Mouse (Mus musculus): ENCODE results near the gene Hbb-bh1. TPM values are rescaled to one million over a fixed set of nuclear protein-coding genes. Genes with fewer than 3 reads are reported as not detected.

The Hbb-bh1 gene
- total and polyA plus RNA-seq, 3 experiments = 0.15 TPM; not detected in 2

DNA sequence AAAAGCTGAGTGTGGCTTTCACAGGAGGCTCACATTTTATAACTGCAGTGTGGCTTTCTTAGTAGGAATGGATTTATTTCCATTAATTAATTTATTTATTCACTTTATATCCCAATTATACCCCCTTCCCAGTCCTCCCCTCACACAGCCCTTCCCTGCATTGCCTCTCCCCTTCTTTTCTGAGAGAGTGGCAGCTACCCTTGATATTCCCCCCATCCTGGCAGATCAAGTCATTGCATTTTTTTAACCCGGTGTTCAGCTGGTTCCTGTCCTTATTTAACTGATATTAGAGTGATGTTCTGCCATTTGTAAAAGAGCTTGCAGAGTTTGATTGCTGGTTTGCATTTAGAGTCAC, 33.2 kb downstream of the Hbb-bh1 start:
- Histone ChIP-seq H3K9me3 (replicated peaks; ENCODE audit: insufficient read depth, low read length) (no peaks in the 10 kb centered on the region), H3K4me3 (ENCODE audit: control insufficient read depth in 1 of 2, insufficient read depth in 1 of 2, low read depth in 2 of 2, low read length in 2 of 2) (0 out of 4 replicates have a peak overlapping the region, but pooled peaks of 1 of the 2 experiments have one; percentile 5), H3K36me3 (ENCODE audit: control insufficient read depth in 1 of 2, insufficient read depth in 2 of 2, low read length in 2 of 2) (peaks cover 0 to 29% of the 10 kb centered on the region in 2 experiments; a peak in 2 of 4 replicates), H3K27me3 (ENCODE audit: control insufficient read depth in 1 of 2, insufficient read depth in 2 of 2, low read length in 2 of 2) (no peaks in the 10 kb centered on the region), H3K9ac (ENCODE audit: control insufficient read depth, low read depth, low read length, poor library complexity, severe bottlenecking) (peak overlapping the region; percentile 54), H3K79me2 (ENCODE audit: control insufficient read depth, insufficient read depth, low read length, poor library complexity) (no peaks in the 10 kb centered on the region), H3K27ac (ENCODE audit: control insufficient read depth, low read depth, low read length) (peak overlapping the region; percentile 98), H3K4me1 (ENCODE audit: control insufficient read depth in 1 of 2, insufficient read depth in 2 of 2, low read length in 2 of 2) (peaks cover 23 to 24% of the 10 kb centered on the region in 2 experiments)
- DNase-seq (ENCODE audit: low read depth, low spot score) = peak; percentile 55
- no peak for TF ChIP-seq MAFK (IDR thresholded peaks at IDR 0.05; ENCODE audit: borderline replicate concordance, low read depth, low read length)
- no peak for TF ChIP-seq GATA1 (IDR thresholded peaks at IDR 0.05; ENCODE audit: low read depth, low read length)
- TF ChIP-seq GABPA (IDR thresholded peaks at IDR 0.05; ENCODE audit: low read depth, low read length) = no peak
- TF ChIP-seq CHD2 (IDR thresholded peaks at IDR 0.05; ENCODE audit: low read length) = no peak
- TF ChIP-seq MYB (IDR thresholded peaks at IDR 0.05; ENCODE audit: low read depth, low read length) = no peak
- TF ChIP-seq SMC3 (IDR thresholded peaks at IDR 0.05; ENCODE audit: low read depth, low read length) = no peak
- no peak for TF ChIP-seq ZC3H11A (IDR thresholded peaks at IDR 0.05; ENCODE audit: low read depth, low read length)
- no peak for TF ChIP-seq USF1 (IDR thresholded peaks at IDR 0.05; ENCODE audit: low read depth, low read length)
- no peak for TF ChIP-seq RCOR1 (IDR thresholded peaks at IDR 0.05; ENCODE audit: low read depth, low read length)
- no peak for TF ChIP-seq JUND (IDR thresholded peaks at IDR 0.05; ENCODE audit: low read depth, low read length)
- TF ChIP-seq ELF1 (IDR thresholded peaks at IDR 0.05; ENCODE audit: low read depth, low read length) = no peak
- TF ChIP-seq MAZ (IDR thresholded peaks at IDR 0.05; ENCODE audit: low read depth, low read length) = no peak
- no peak for TF ChIP-seq NELFE (IDR thresholded peaks at IDR 0.05; ENCODE audit: low read depth, low read length)
- peak; percentile 41; the same call in 1 of the 2 replicates for TF ChIP-seq MXI1 (IDR thresholded peaks at IDR 0.05; ENCODE audit: low read depth, low read length)
- TF ChIP-seq CHD1 (IDR thresholded peaks at IDR 0.05; ENCODE audit: low read depth, low read length) = no peak
- no peak for TF ChIP-seq BHLHE40 (IDR thresholded peaks at IDR 0.05; ENCODE audit: borderline replicate concordance, low read depth, low read length)
- TF ChIP-seq MYC (IDR thresholded peaks at IDR 0.05; ENCODE audit: low read depth, low read length) = no peak
- TF ChIP-seq SIN3A (IDR thresholded peaks at IDR 0.05; ENCODE audit: low read length) = peak; percentile 17; the same call in 1 of the 2 replicates
- TF ChIP-seq ZNF384 (IDR thresholded peaks at IDR 0.05; ENCODE audit: low read depth, low read length) = peak; percentile 50
- TF ChIP-seq EP300 (IDR thresholded peaks at IDR 0.05; ENCODE audit: low read depth in 1 of 2, low read length in 2 of 2) = no peak
- TF ChIP-seq CTCF (IDR thresholded peaks at IDR 0.05 in 2 of 3, conservative IDR thresholded peaks at IDR 0.05 in 1 of 3; ENCODE audit: control insufficient read depth in 1 of 3, insufficient read depth in 1 of 3, low read depth in 2 of 3, low read length in 3 of 3, poor library complexity in 1 of 3, severe bottlenecking in 1 of 3) = no peak
- TF ChIP-seq KAT2A (conservative IDR thresholded peaks at IDR 0.05; ENCODE audit: low read depth, low read length) = no peak
- no peak for TF ChIP-seq UBTF (IDR thresholded peaks at IDR 0.05; ENCODE audit: borderline replicate concordance, insufficient read depth, low read depth, low read length)
- TF ChIP-seq ETS1 (IDR thresholded peaks at IDR 0.05; ENCODE audit: low read depth, low read length) = no peak
- TF ChIP-seq RAD21 (IDR thresholded peaks at IDR 0.05; ENCODE audit: low read depth, low read length) = no peak
- no peak for TF ChIP-seq TAL1 (IDR thresholded peaks at IDR 0.05; ENCODE audit: low read length)
